In the genomic region with DNA sequence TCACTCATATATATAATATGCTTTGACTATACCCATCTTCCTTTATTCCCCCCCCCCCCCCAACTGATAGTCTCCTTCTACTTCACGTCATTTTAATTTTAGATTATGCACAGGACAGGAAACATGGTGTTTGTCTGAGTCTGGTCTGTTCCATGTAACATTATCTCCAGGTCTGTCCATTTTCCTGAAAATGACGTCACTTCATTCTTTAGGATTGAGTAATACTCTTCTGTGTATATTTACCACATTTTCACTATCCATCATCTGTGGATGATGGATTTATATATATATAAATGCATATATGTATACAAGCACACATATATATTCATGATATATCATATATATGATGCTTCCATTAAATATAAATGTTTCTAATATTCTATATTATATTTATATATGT, we compare ENCODE assay signal across 21 mouse cellular contexts.
A peak's percentile ranks its signal among the peaks of the same experiment; 100 is the strongest.
DNase-seq lines count a peak whose midpoint lies in the region; TF ChIP-seq lines count a peak whose summit lies in the region.
"Had no signal": no experiment of that assay in that cellular context is flagged by ENCODE, and none has a peak within 500 bp of the region (broad histone marks: within the 10 kb centered on the region; RNA-seq: fewer than 3 reads in every experiment).

No protein-coding gene starts in this region.

- peak; percentile 58 for DNase-seq in 3T3-L1 (ENCODE audit: low read depth, low spot score)
- no peak for DNase-seq in right cerebral cortex, adult 2 months (ENCODE audit: low spot score in 2 of 2)
- no peak for DNase-seq in heart, postnatal 25 days (ENCODE audit: low spot score)
- DNase-seq in heart, postnatal 10 days = no peak
- DNase-seq: adrenal gland, adult 2 months; adrenal gland, adult 8-10 months; adrenal gland, postnatal 10 days; adrenal gland, postnatal 14 days; adrenal gland, postnatal 25 days; adrenal gland, postnatal 36 days; B cell, adult 2 months; cerebellum, adult 11 months; cerebellum, adult 11-12 months; cerebellum, adult 18-20 months; cerebellum, adult 2 months; cerebellum, adult 8-10 months had no signal

- no peaks in the 10 kb centered on the region for H3K79me3 ChIP-seq in C2C12 (ENCODE audit: low read depth)

- H3K4me3 ChIP-seq in C2C12 (ENCODE audit: insufficient read depth, poor library complexity, severe bottlenecking) = no peak overlapping the region
- H3K4me3 ChIP-seq in myocyte = no peak overlapping the region

- H3ac ChIP-seq in C2C12 (ENCODE audit: control insufficient read depth, insufficient read length, low read depth) = no peak overlapping the region
- no peak overlapping the region for H3ac ChIP-seq in myocyte (ENCODE audit: control insufficient read depth, insufficient read length)

- no peak overlapping the region for H3K4me2 ChIP-seq in myocyte (ENCODE audit: low read depth)

- H3K27me3 ChIP-seq in C2C12 (ENCODE audit: control insufficient read depth, insufficient read depth, insufficient read length) = no peaks in the 10 kb centered on the region
- no peaks in the 10 kb centered on the region for H3K27me3 ChIP-seq in myocyte (ENCODE audit: control insufficient read depth, insufficient read depth, insufficient read length)
- H3K27me3 ChIP-seq: CH12.LX, Patski had no signal

- intact Hi-C loops in heart, postnatal 25 days (cut with DNase I) = no loop called here
- intact Hi-C loops in heart, postnatal 10 days (cut with DNase I) = no loop called here

- TF ChIP-seq CTCF in C2C12 (IDR thresholded peaks at IDR 0.05; ENCODE audit: control insufficient read depth, insufficient read depth, insufficient read length) = no peak

- no peaks in the 10 kb centered on the region for H3K79me2 ChIP-seq in C2C12 (ENCODE audit: control insufficient read depth, insufficient read depth)
- H3K79me2 ChIP-seq in myocyte (ENCODE audit: control insufficient read depth, insufficient read depth) = no peaks in the 10 kb centered on the region

- H3K36me3 ChIP-seq in C2C12 (ENCODE audit: control insufficient read depth, insufficient read depth) = no peaks in the 10 kb centered on the region
- no peaks in the 10 kb centered on the region for H3K36me3 ChIP-seq in myocyte (ENCODE audit: control insufficient read depth, insufficient read depth)
- H3K36me3 ChIP-seq: G1E had no signal

- TF ChIP-seq POLR2A in myocyte (IDR thresholded peaks at IDR 0.05; ENCODE audit: insufficient read length, low read depth) = no peak

TF ChIP-seq in C2C12, 6 proteins besides CTCF, POLR2A, EP300 and RAD21:
- TF ChIP-seq MYOG (IDR thresholded peaks at IDR 0.05; ENCODE audit: control insufficient read depth, extremely low read depth, insufficient read length) (no peak), CEBPB (IDR thresholded peaks at IDR 0.05; ENCODE audit: low read depth) (peak; percentile 67)

TF ChIP-seq in myocyte, 11 proteins besides CTCF, POLR2A, EP300 and RAD21:
- TF ChIP-seq CEBPB (IDR thresholded peaks at IDR 0.05; ENCODE audit: insufficient read depth, poor library complexity, severe bottlenecking) (0 out of 2 replicates have a peak, but pooled peaks have one; percentile 7), USF1 (IDR thresholded peaks at IDR 0.05; ENCODE audit: low read depth) (no peak)
TF ChIP-seq in myocyte: peak in this region for 1.
